Mouse (Mus musculus): Measurements from ENCODE around the gene Pogz.
A peak's percentile ranks its signal among the peaks of the same experiment; 100 is the strongest.

GRCm38 (mm10) chr3:94815603-94816002 is 21.8 kb upstream of the Pogz start:
- TF ChIP-seq CTCF (IDR thresholded peaks at IDR 0.05; ENCODE audit: low read depth) (peak; percentile 26; the same call in 1 of the 2 replicates), EP300 (IDR thresholded peaks at IDR 0.05; ENCODE audit: low read depth) (no peak)
